ENCODE assay signal across 8 mouse cellular contexts in genomic region chr7:16892352-16892730, GRCm38 (mm10). TPM values are rescaled to one million over a fixed set of nuclear protein-coding genes. Genes with fewer than 3 reads are reported as not detected.
A peak's percentile ranks its signal among the peaks of the same experiment; 100 is the strongest.
DNase-seq lines count a peak whose midpoint lies in the region; ATAC-seq and TF ChIP-seq lines count a peak whose summit lies in the region.

No protein-coding gene starts in this region.

- intact Hi-C loops in left cerebral cortex, postnatal 25 days (cut with DNase I): loop anchor here (10.0 kb wide), 1 partner anchor 148 kb away; no protein-coding TSS in a partner anchor

- H3ac ChIP-seq in myocyte (ENCODE audit: control insufficient read depth, insufficient read length): no peak overlapping the region

- H3K27ac ChIP-seq in layer of hippocampus, adult 2 months: no peak overlapping the region
- no peak overlapping the region for H3K27ac ChIP-seq in embryonic fibroblast, embryonic 13.5 days (ENCODE audit: insufficient read depth, low read length)
- H3K27ac ChIP-seq in intestine, embryonic 15.5 days: 0 out of 2 replicates have a peak overlapping the region, but pooled peaks have one; percentile 95

- H3K4me1 ChIP-seq in embryonic fibroblast, embryonic 13.5 days (ENCODE audit: control insufficient read depth, insufficient read depth, low read length): no peaks in the 10 kb centered on the region; the same call in 1 of the 2 replicates
- H3K4me1 ChIP-seq in intestine, embryonic 15.5 days (replicated peaks): peaks cover 38% of the 10 kb centered on the region

- peaks cover 16% of the 10 kb centered on the region for H3K27me3 ChIP-seq in intestine, embryonic 15.5 days (replicated peaks)
- H3K27me3 ChIP-seq in myocyte (ENCODE audit: control insufficient read depth, insufficient read depth, insufficient read length): no peaks in the 10 kb centered on the region

- DNase-seq in layer of hippocampus, adult 2 months (ENCODE audit: low spot score in 2 of 2): no peak
- DNase-seq in layer of hippocampus, adult 18-20 months (ENCODE audit: low spot score in 2 of 2): no peak
- DNase-seq in left cerebral cortex, postnatal 25 days (ENCODE audit: low spot score in 2 of 2): no peak
- DNase-seq in spleen, postnatal 4 days (ENCODE audit: low spot score in 2 of 2): no peak

- 35% methylated on average over 9 of the region's 9 CpGs for WGBS in intestine, embryonic 15.5 days

- H3K4me2 ChIP-seq in intestine, embryonic 15.5 days (replicated peaks): peak overlapping the region; percentile 78
- peak overlapping the region; percentile 90 for H3K4me2 ChIP-seq in myocyte (ENCODE audit: low read depth)

- no peaks in the 10 kb centered on the region for H3K79me2 ChIP-seq in myocyte (ENCODE audit: control insufficient read depth, insufficient read depth)

- H3K4me3 ChIP-seq in layer of hippocampus, adult 2 months: no peak overlapping the region
- H3K4me3 ChIP-seq in embryonic fibroblast, embryonic 13.5 days (ENCODE audit: insufficient read depth, low read length): peak overlapping the region; percentile 33
- peak overlapping the region; percentile 34 for H3K4me3 ChIP-seq in intestine, embryonic 15.5 days (replicated peaks)
- peak overlapping the region; percentile 21 for H3K4me3 ChIP-seq in myocyte

- no peaks in the 10 kb centered on the region for H3K36me3 ChIP-seq in intestine, embryonic 15.5 days
- H3K36me3 ChIP-seq in myocyte (ENCODE audit: control insufficient read depth, insufficient read depth): no peaks in the 10 kb centered on the region

- peak; percentile 4; the same call in 1 of the 2 replicates for ATAC-seq in intestine, embryonic 15.5 days
- no peak for ATAC-seq in megakaryocyte-erythroid progenitor cell, adult 5-6 weeks (replicated peaks; ENCODE audit: low FRiP score, low TSS enrichment, poor library complexity, severe bottlenecking)

- TF ChIP-seq POLR2A in embryonic fibroblast, embryonic 13.5 days (IDR thresholded peaks at IDR 0.05; ENCODE audit: low read depth, low read length): no peak
- no peak for TF ChIP-seq POLR2A in myocyte (IDR thresholded peaks at IDR 0.05; ENCODE audit: insufficient read length, low read depth)

- peak overlapping the region; percentile 32 for H3K9ac ChIP-seq in intestine, embryonic 15.5 days

- TF ChIP-seq CTCF in layer of hippocampus, adult 2 months (conservative IDR thresholded peaks at IDR 0.05): peak; percentile 21; the same call in 1 of the 2 replicates
- no peak for TF ChIP-seq CTCF in embryonic fibroblast, embryonic 13.5 days (IDR thresholded peaks at IDR 0.05; ENCODE audit: borderline replicate concordance, insufficient read depth, low read length)

- H3K9me3 ChIP-seq in intestine, embryonic 15.5 days: no peaks in the 10 kb centered on the region

TF ChIP-seq in myocyte, 11 proteins besides CTCF, POLR2A, EP300 and RAD21:
- TF ChIP-seq TCF12 (IDR thresholded peaks at IDR 0.05; ENCODE audit: insufficient read depth, poor library complexity, severe bottlenecking) (no peak), POLR2AphosphoS2 (IDR thresholded peaks at IDR 0.05; ENCODE audit: insufficient read length, low read depth) (no peak), E2F4 (IDR thresholded peaks at IDR 0.05; ENCODE audit: insufficient read depth) (no peak), CEBPB (IDR thresholded peaks at IDR 0.05; ENCODE audit: insufficient read depth, poor library complexity, severe bottlenecking) (no peak), TCF3 (IDR thresholded peaks at IDR 0.05; ENCODE audit: insufficient read length, low read depth) (no peak), USF1 (IDR thresholded peaks at IDR 0.05; ENCODE audit: low read depth) (no peak), MYOG (IDR thresholded peaks at IDR 0.05; ENCODE audit: control insufficient read depth in 1 of 3, insufficient read depth in 1 of 3, insufficient read length in 2 of 3, low read depth in 2 of 3) (no peak), MYOD1 (IDR thresholded peaks at IDR 0.05; ENCODE audit: control insufficient read depth in 1 of 3, insufficient read length in 2 of 3, low read depth in 2 of 3) (no peak), REST (IDR thresholded peaks at IDR 0.05; ENCODE audit: insufficient read depth, insufficient read length) (no peak), SRF (IDR thresholded peaks at IDR 0.05; ENCODE audit: control insufficient read depth, insufficient read length, low read depth) (no peak), MAX (IDR thresholded peaks at IDR 0.05; ENCODE audit: low read depth) (no peak)

RNA-seq across cellular contexts. Expression of gene Gng8, which starts 0.8 kb away (rescaled TPM):
- 1 to 10 TPM; 1.9 to 4.0 TPM for total RNA-seq in layer of hippocampus, adult 2 months (2021)
- total RNA-seq in layer of hippocampus, adult 18-20 months (2021): 1 to 10 TPM; 2.6 to 2.8 TPM
- 24.1 and 24.7 TPM in 2 replicates for polyA plus RNA-seq in embryonic fibroblast, embryonic 13.5 days (2011; ENCODE audit: insufficient read length, low read depth, missing spikeins)
- 7.4 and 8.3 TPM in 2 replicates for polyA plus RNA-seq in intestine, embryonic 15.5 days (2015; fragmentation: Nextera tagmentation; extraction: Ambion mirVana)
- polyA plus RNA-seq in myocyte (2012; fragmentation: generic; extraction: Trizol): 3.8 TPM
- total RNA-seq in left cerebral cortex, postnatal 25 days (2021): 1 to 10 TPM; 2.5 to 4.0 TPM
- not detected in 2 replicates for total RNA-seq in megakaryocyte-erythroid progenitor cell, adult 5-6 weeks (2014; fragmentation: Nextera tagmentation)
- total RNA-seq in megakaryocyte-erythroid progenitor cell, adult 5-6 weeks (2017): 2.6 TPM in 1 of 2 replicates, not detected in the other

RNA-seq across cellular contexts. Expression of gene Ptgir, which starts 13.9 kb away (rescaled TPM):
- under 1 TPM; 0.10 to 0.20 TPM for total RNA-seq in layer of hippocampus, adult 2 months (2021)
- total RNA-seq in layer of hippocampus, adult 18-20 months (2021): under 1 TPM in 1 of 2 experiments, not detected in 1; 0.10 TPM
- 1.4 and 1.6 TPM in 2 replicates for polyA plus RNA-seq in embryonic fibroblast, embryonic 13.5 days (2011; ENCODE audit: insufficient read length, low read depth, missing spikeins)
- polyA plus RNA-seq in intestine, embryonic 15.5 days (2015; fragmentation: Nextera tagmentation; extraction: Ambion mirVana): 2.8 and 3.0 TPM in 2 replicates
- 2.6 TPM for polyA plus RNA-seq in myocyte (2012; fragmentation: generic; extraction: Trizol)
- under 1 TPM; 0.14 to 0.16 TPM for total RNA-seq in left cerebral cortex, postnatal 25 days (2021)
- not detected in 2 replicates for total RNA-seq in megakaryocyte-erythroid progenitor cell, adult 5-6 weeks (2014; fragmentation: Nextera tagmentation)
- total RNA-seq in megakaryocyte-erythroid progenitor cell, adult 5-6 weeks (2017): not detected in 2 replicates

RNA-seq across cellular contexts. Expression of gene Dact3, which starts 17.2 kb away (rescaled TPM):
- 100 to 1,000 TPM; 154 to 156 TPM for total RNA-seq in layer of hippocampus, adult 2 months (2021)
- 100 to 1,000 TPM; 173 to 175 TPM for total RNA-seq in layer of hippocampus, adult 18-20 months (2021)
- polyA plus RNA-seq in embryonic fibroblast, embryonic 13.5 days (2011; ENCODE audit: insufficient read length, low read depth, missing spikeins): 34.8 and 37.3 TPM in 2 replicates
- 3.1 and 3.2 TPM in 2 replicates for polyA plus RNA-seq in intestine, embryonic 15.5 days (2015; fragmentation: Nextera tagmentation; extraction: Ambion mirVana)
- polyA plus RNA-seq in myocyte (2012; fragmentation: generic; extraction: Trizol): 10.0 TPM
- 100 to 1,000 TPM; 176 to 184 TPM for total RNA-seq in left cerebral cortex, postnatal 25 days (2021)
- total RNA-seq in megakaryocyte-erythroid progenitor cell, adult 5-6 weeks (2014; fragmentation: Nextera tagmentation): 0.27 TPM in 1 of 2 replicates, not detected in the other
- total RNA-seq in megakaryocyte-erythroid progenitor cell, adult 5-6 weeks (2017): 0.75 TPM in 1 of 2 replicates, not detected in the other

RNA-seq across cellular contexts. Expression of gene Calm3, which starts 31.6 kb away (rescaled TPM):
- 1,000 to 10,000 TPM; 2,074 to 2,160 TPM for total RNA-seq in layer of hippocampus, adult 2 months (2021)
- total RNA-seq in layer of hippocampus, adult 18-20 months (2021): 1,000 to 10,000 TPM; 2,132 to 2,161 TPM
- polyA plus RNA-seq in embryonic fibroblast, embryonic 13.5 days (2011; ENCODE audit: insufficient read length, low read depth, missing spikeins): 520 and 588 TPM in 2 replicates
- 137 and 140 TPM in 2 replicates for polyA plus RNA-seq in intestine, embryonic 15.5 days (2015; fragmentation: Nextera tagmentation; extraction: Ambion mirVana)
- polyA plus RNA-seq in myocyte (2012; fragmentation: generic; extraction: Trizol): 336 TPM
- 1,000 to 10,000 TPM; 1,837 to 1,919 TPM for total RNA-seq in left cerebral cortex, postnatal 25 days (2021)
- total RNA-seq in megakaryocyte-erythroid progenitor cell, adult 5-6 weeks (2014; fragmentation: Nextera tagmentation): 291 and 377 TPM in 2 replicates
- total RNA-seq in megakaryocyte-erythroid progenitor cell, adult 5-6 weeks (2017): 512 and 515 TPM in 2 replicates

RNA-seq across cellular contexts. Expression of gene Prkd2, which starts 49.6 kb away (rescaled TPM):
- total RNA-seq in layer of hippocampus, adult 2 months (2021): 1 to 10 TPM; 6.5 to 7.3 TPM
- total RNA-seq in layer of hippocampus, adult 18-20 months (2021): 1 to 10 TPM; 4.7 to 6.1 TPM
- 17.2 and 17.8 TPM in 2 replicates for polyA plus RNA-seq in embryonic fibroblast, embryonic 13.5 days (2011; ENCODE audit: insufficient read length, low read depth, missing spikeins)
- polyA plus RNA-seq in intestine, embryonic 15.5 days (2015; fragmentation: Nextera tagmentation; extraction: Ambion mirVana): 9.7 and 12.5 TPM in 2 replicates
- polyA plus RNA-seq in myocyte (2012; fragmentation: generic; extraction: Trizol): 4.7 TPM
- total RNA-seq in left cerebral cortex, postnatal 25 days (2021): 1 to 10 TPM; 3.8 to 7.3 TPM
- total RNA-seq in megakaryocyte-erythroid progenitor cell, adult 5-6 weeks (2014; fragmentation: Nextera tagmentation): 14.2 and 19.8 TPM in 2 replicates
- 5.2 and 14.9 TPM in 2 replicates for total RNA-seq in megakaryocyte-erythroid progenitor cell, adult 5-6 weeks (2017)

Comparison
In these comparisons a context has a peak if more than half of its experiments do, and no peak if none do; other contexts are left out.
1. RNA of gene Dact3, which starts 17.2 kb away (total RNA-seq): 176 to 184 TPM in left cerebral cortex, postnatal 25 days, 173 to 175 TPM in layer of hippocampus, adult 18-20 months and 154 to 156 TPM in layer of hippocampus, adult 2 months; 0.27 to 0.75 TPM in megakaryocyte-erythroid progenitor cell, adult 5-6 weeks; every median in the first group is over 10 times any median in the second.